Mouse (Mus musculus): ENCODE measurements around the gene Smarcc2. TPM values are rescaled to one million over a fixed set of nuclear protein-coding genes. Genes with fewer than 3 reads are reported as not detected.

Smarcc2 gene
- polyA plus RNA-seq, 1 experiment: 26.3 TPM

- Histone ChIP-seq H3K27ac (ENCODE audit: insufficient read depth, low read length) (no peak overlapping the region), H3K4me1 (ENCODE audit: control insufficient read depth, insufficient read depth, low read length) (peaks cover 3% of the 10 kb centered on the region), H3K27me3 (ENCODE audit: control insufficient read depth, insufficient read depth, low read length, poor library complexity, severe bottlenecking) (no peaks in the 10 kb centered on the region)
These were observed 36.9 kb downstream of the Smarcc2 start for GRCm38 (mm10) chr10:128495903-128496302.

GRCm38 (mm10) chr10:128496509-128497077 lies 37.5 kb downstream of the Smarcc2 start:
- Histone ChIP-seq H3K27ac (ENCODE audit: insufficient read depth, low read length) (no peak overlapping the region), H3K4me3 (ENCODE audit: low read depth, low read length) (no peak overlapping the region), H3K4me1 (ENCODE audit: control insufficient read depth, insufficient read depth, low read length) (peaks cover under 1% of the 10 kb centered on the region), H3K9me3 (replicated peaks; ENCODE audit: control insufficient read depth, insufficient read depth, low read length, poor library complexity, severe bottlenecking) (no peaks in the 10 kb centered on the region), H3K9ac (ENCODE audit: low read depth, poor library complexity, severe bottlenecking) (no peak overlapping the region), H3K36me3 (ENCODE audit: control insufficient read depth, insufficient read depth, low read length, poor library complexity, severe bottlenecking) (peaks cover 4% of the 10 kb centered on the region; the same call in 1 of the 2 replicates), H3K27me3 (ENCODE audit: control insufficient read depth, insufficient read depth, low read length, poor library complexity, severe bottlenecking) (no peaks in the 10 kb centered on the region)
- TF ChIP-seq EP300 (IDR thresholded peaks at IDR 0.05; ENCODE audit: insufficient read depth, low read depth, low read length): no peak

More at GRCm38 (mm10) chr10:128495903-128496302, 36.9 kb downstream of the Smarcc2 start:
- H3K9ac ChIP-seq (ENCODE audit: low read depth, poor library complexity, severe bottlenecking): no peak overlapping the region
- H3K9me3 ChIP-seq (replicated peaks; ENCODE audit: control insufficient read depth, insufficient read depth, low read length, poor library complexity, severe bottlenecking): no peaks in the 10 kb centered on the region
- H3K36me3 ChIP-seq (ENCODE audit: control insufficient read depth, insufficient read depth, low read length, poor library complexity, severe bottlenecking): peaks cover 4% of the 10 kb centered on the region; the same call in 1 of the 2 replicates
- no peak for TF ChIP-seq EP300 (IDR thresholded peaks at IDR 0.05; ENCODE audit: insufficient read depth, low read depth, low read length)
- no peak for TF ChIP-seq CTCF (IDR thresholded peaks at IDR 0.05; ENCODE audit: low read depth, low read length)
- TF ChIP-seq POLR2A (IDR thresholded peaks at IDR 0.05; ENCODE audit: insufficient read depth, low read length): no peak
- no peak overlapping the region for H3K4me3 ChIP-seq (ENCODE audit: low read depth, low read length)

- H3K27ac ChIP-seq (ENCODE audit: insufficient read depth, low read length): no peak overlapping the region
- no peak overlapping the region for H3K9ac ChIP-seq (ENCODE audit: low read depth, poor library complexity, severe bottlenecking)
- no peaks in the 10 kb centered on the region for H3K36me3 ChIP-seq (ENCODE audit: control insufficient read depth, insufficient read depth, low read length, poor library complexity, severe bottlenecking)
- no peak for TF ChIP-seq EP300 (IDR thresholded peaks at IDR 0.05; ENCODE audit: insufficient read depth, low read depth, low read length)
- TF ChIP-seq CTCF (IDR thresholded peaks at IDR 0.05; ENCODE audit: low read depth, low read length): no peak
- no peak for TF ChIP-seq POLR2A (IDR thresholded peaks at IDR 0.05; ENCODE audit: insufficient read depth, low read length)
- no peaks in the 10 kb centered on the region for H3K9me3 ChIP-seq (replicated peaks; ENCODE audit: control insufficient read depth, insufficient read depth, low read length, poor library complexity, severe bottlenecking)
- H3K4me3 ChIP-seq (ENCODE audit: low read depth, low read length): no peak overlapping the region
- no peaks in the 10 kb centered on the region for H3K27me3 ChIP-seq (ENCODE audit: control insufficient read depth, insufficient read depth, low read length, poor library complexity, severe bottlenecking)
- H3K4me1 ChIP-seq (ENCODE audit: control insufficient read depth, insufficient read depth, low read length): no peaks in the 10 kb centered on the region
These were observed 38.2 kb downstream of the Smarcc2 start for GRCm38 (mm10) chr10:128497134-128497737.

- no peaks in the 10 kb centered on the region for H3K36me3 ChIP-seq (ENCODE audit: control insufficient read depth, insufficient read depth, low read length, poor library complexity, severe bottlenecking)
- peak within 1 kb of the TSS; percentile 60 for H3K27ac ChIP-seq (ENCODE audit: insufficient read depth, low read length)
- peak within 1 kb of the TSS; percentile 96 for H3K4me3 ChIP-seq (ENCODE audit: low read depth, low read length)
- TF ChIP-seq EP300 (IDR thresholded peaks at IDR 0.05; ENCODE audit: insufficient read depth, low read depth, low read length) (peak; percentile 74), CTCF (IDR thresholded peaks at IDR 0.05; ENCODE audit: low read depth, low read length) (no peak)
- H3K4me1 ChIP-seq (ENCODE audit: control insufficient read depth, insufficient read depth, low read length): no peaks in the 10 kb centered on the region
- peak within 1 kb of the TSS; percentile 62 for H3K9ac ChIP-seq (ENCODE audit: low read depth, poor library complexity, severe bottlenecking)
- H3K9me3 ChIP-seq (replicated peaks; ENCODE audit: control insufficient read depth, insufficient read depth, low read length, poor library complexity, severe bottlenecking): no peaks in the 10 kb centered on the region
- H3K27me3 ChIP-seq (ENCODE audit: control insufficient read depth, insufficient read depth, low read length, poor library complexity, severe bottlenecking): no peaks in the 10 kb centered on the region
These were observed 39.5 kb downstream of the Smarcc2 start, which contains the start of gene Myl6b for GRCm38 (mm10) chr10:128498590-128498989. Gene Myl6b (minus strand): TSS chr10:128498685.

GRCm38 (mm10) chr10:128499116-128499671 lies 40.1 kb downstream of the Smarcc2 start:
- no peaks in the 10 kb centered on the region for H3K27me3 ChIP-seq (ENCODE audit: control insufficient read depth, insufficient read depth, low read length, poor library complexity, severe bottlenecking)
- no peak for TF ChIP-seq EP300 (IDR thresholded peaks at IDR 0.05; ENCODE audit: insufficient read depth, low read depth, low read length)
- no peak for TF ChIP-seq CTCF (IDR thresholded peaks at IDR 0.05; ENCODE audit: low read depth, low read length)
- TF ChIP-seq POLR2A (IDR thresholded peaks at IDR 0.05; ENCODE audit: insufficient read depth, low read length): no peak
- H3K9me3 ChIP-seq (replicated peaks; ENCODE audit: control insufficient read depth, insufficient read depth, low read length, poor library complexity, severe bottlenecking): no peaks in the 10 kb centered on the region
- H3K4me1 ChIP-seq (ENCODE audit: control insufficient read depth, insufficient read depth, low read length): no peaks in the 10 kb centered on the region
- peak overlapping the region; percentile 96 for H3K4me3 ChIP-seq (ENCODE audit: low read depth, low read length)
- peak overlapping the region; percentile 60 for H3K27ac ChIP-seq (ENCODE audit: insufficient read depth, low read length)
- H3K36me3 ChIP-seq (ENCODE audit: control insufficient read depth, insufficient read depth, low read length, poor library complexity, severe bottlenecking): no peaks in the 10 kb centered on the region
- H3K9ac ChIP-seq (ENCODE audit: low read depth, poor library complexity, severe bottlenecking): peak overlapping the region; percentile 62

GRCm38 (mm10) chr10:128502341-128502740 lies 43.3 kb downstream of the Smarcc2 start:
- Histone ChIP-seq H3K27me3 (ENCODE audit: control insufficient read depth, insufficient read depth, low read length, poor library complexity, severe bottlenecking) (no peaks in the 10 kb centered on the region), H3K27ac (ENCODE audit: insufficient read depth, low read length) (no peak overlapping the region), H3K36me3 (ENCODE audit: control insufficient read depth, insufficient read depth, low read length, poor library complexity, severe bottlenecking) (no peaks in the 10 kb centered on the region), H3K4me3 (ENCODE audit: low read depth, low read length) (no peak overlapping the region), H3K4me1 (ENCODE audit: control insufficient read depth, insufficient read depth, low read length) (no peaks in the 10 kb centered on the region), H3K9me3 (replicated peaks; ENCODE audit: control insufficient read depth, insufficient read depth, low read length, poor library complexity, severe bottlenecking) (no peaks in the 10 kb centered on the region), H3K9ac (ENCODE audit: low read depth, poor library complexity, severe bottlenecking) (no peak overlapping the region)
- TF ChIP-seq EP300 (IDR thresholded peaks at IDR 0.05; ENCODE audit: insufficient read depth, low read depth, low read length) (no peak), POLR2A (IDR thresholded peaks at IDR 0.05; ENCODE audit: insufficient read depth, low read length) (no peak), CTCF (IDR thresholded peaks at IDR 0.05; ENCODE audit: low read depth, low read length) (no peak)

All from ES-Bruce4 (cell line).